ENCODE assay signal across 8 mouse cellular contexts in genomic region chr11:4946947-4947812, GRCm38 (mm10). TPM values are rescaled to one million over a fixed set of nuclear protein-coding genes. Genes with fewer than 3 reads are reported as not detected.
DNase-seq lines count a peak whose midpoint lies in the region; ATAC-seq and TF ChIP-seq lines count a peak whose summit lies in the region.

No protein-coding gene starts in this region.

- no peaks in the 10 kb centered on the region for H3K9me3 ChIP-seq in embryonic facial prominence, embryonic 12.5 days
- H3K9me3 ChIP-seq in liver, embryonic 15.5 days (replicated peaks): no peaks in the 10 kb centered on the region
- no peaks in the 10 kb centered on the region for H3K9me3 ChIP-seq in neural tube, embryonic 12.5 days

- H3K36me3 ChIP-seq in embryonic facial prominence, embryonic 12.5 days: no peaks in the 10 kb centered on the region
- H3K36me3 ChIP-seq in liver, embryonic 15.5 days (replicated peaks): no peaks in the 10 kb centered on the region
- H3K36me3 ChIP-seq in neural tube, embryonic 12.5 days: no peaks in the 10 kb centered on the region
- no peaks in the 10 kb centered on the region for H3K36me3 ChIP-seq in testis, adult 2 months (ENCODE audit: control insufficient read depth, insufficient read depth, low read length)

- peak; percentile 75 for ATAC-seq in embryonic facial prominence, embryonic 12.5 days (ENCODE audit: insufficient number of reproducible peaks, insufficient read depth, low FRiP score, low TSS enrichment)
- ATAC-seq in liver, embryonic 15.5 days (ENCODE audit: insufficient read depth): peak; percentile 18; the same call in 1 of the 2 replicates
- peak; percentile 84 for ATAC-seq in neural tube, embryonic 12.5 days (ENCODE audit: low FRiP score, low read depth)

- intact Hi-C loops in heart, postnatal 14 days (cut with DNase I): no loop called here

- H3K4me1 ChIP-seq in embryonic facial prominence, embryonic 12.5 days: peaks cover 17% of the 10 kb centered on the region
- H3K4me1 ChIP-seq in liver, embryonic 15.5 days (replicated peaks): peaks cover 19% of the 10 kb centered on the region
- H3K4me1 ChIP-seq in neural tube, embryonic 12.5 days: peaks cover 25% of the 10 kb centered on the region
- H3K4me1 ChIP-seq in testis, adult 2 months (ENCODE audit: control insufficient read depth, insufficient read depth, low read length): peaks cover 23% of the 10 kb centered on the region

- peak; percentile 35; the same call in 1 of the 2 replicates for TF ChIP-seq POLR2A in testis, adult 2 months (IDR thresholded peaks at IDR 0.05; ENCODE audit: control insufficient read depth, low read depth, low read length)

- under 1% methylated on average over 120 of the region's 120 CpGs for WGBS in embryonic facial prominence, embryonic 12.5 days
- WGBS in liver, embryonic 15.5 days (ENCODE audit: insufficient replicate concordance): under 1% methylated on average over 120 of the region's 120 CpGs
- WGBS in neural tube, embryonic 12.5 days: under 1% methylated on average over 119 of the region's 120 CpGs

- no peak overlapping the region for H3K27ac ChIP-seq in embryonic facial prominence, embryonic 12.5 days
- no peak overlapping the region for H3K27ac ChIP-seq in liver, embryonic 15.5 days (replicated peaks)
- H3K27ac ChIP-seq in neural tube, embryonic 12.5 days: peak overlapping the region; percentile 69
- no peak overlapping the region for H3K27ac ChIP-seq in testis, adult 2 months (ENCODE audit: control insufficient read depth, insufficient read depth, low read depth, low read length)

- TF ChIP-seq CTCF in testis, adult 2 months (IDR thresholded peaks at IDR 0.05; ENCODE audit: control insufficient read depth, insufficient read depth, insufficient replicate concordance, low read depth, low read length): no peak

- H3K4me3 ChIP-seq in embryonic facial prominence, embryonic 12.5 days: peak overlapping the region; percentile 47
- peak overlapping the region; percentile 49 for H3K4me3 ChIP-seq in liver, embryonic 15.5 days (replicated peaks)
- peak overlapping the region; percentile 57 for H3K4me3 ChIP-seq in neural tube, embryonic 12.5 days
- peak overlapping the region; percentile 56 for H3K4me3 ChIP-seq in testis, adult 2 months (ENCODE audit: control insufficient read depth, low read depth, low read length)

- DNase-seq in ovary, postnatal 36 days (ENCODE audit: low spot score): peak; percentile 44
- no peak for DNase-seq in ovary, postnatal 14 days (ENCODE audit: low spot score)
- peak; percentile 27 to 34 for DNase-seq in heart, postnatal 14 days
- DNase-seq in layer of hippocampus, adult 11-12 months (ENCODE audit: low spot score): peak; percentile 86

- peaks cover 74% of the 10 kb centered on the region for H3K27me3 ChIP-seq in embryonic facial prominence, embryonic 12.5 days
- H3K27me3 ChIP-seq in liver, embryonic 15.5 days: peaks cover 90% of the 10 kb centered on the region
- peaks cover 76% of the 10 kb centered on the region for H3K27me3 ChIP-seq in neural tube, embryonic 12.5 days (replicated peaks)
- H3K27me3 ChIP-seq in testis, adult 2 months (ENCODE audit: control insufficient read depth, insufficient read depth, low read length): no peaks in the 10 kb centered on the region

- H3K9ac ChIP-seq in embryonic facial prominence, embryonic 12.5 days: peak overlapping the region; percentile 37; the same call in 1 of the 2 replicates
- no peak overlapping the region for H3K9ac ChIP-seq in liver, embryonic 15.5 days
- peak overlapping the region; percentile 69 for H3K9ac ChIP-seq in neural tube, embryonic 12.5 days

- H3K4me2 ChIP-seq in embryonic facial prominence, embryonic 12.5 days (replicated peaks): peak overlapping the region; percentile 93
- H3K4me2 ChIP-seq in liver, embryonic 15.5 days: peak overlapping the region; percentile 70
- H3K4me2 ChIP-seq in neural tube, embryonic 12.5 days (replicated peaks): peak overlapping the region; percentile 85

RNA-seq across cellular contexts. Expression of gene Nefh, which starts 0.7 kb away (rescaled TPM):
- polyA plus RNA-seq in embryonic facial prominence, embryonic 12.5 days (2016; fragmentation: Nextera tagmentation; extraction: Ambion mirVana): 0.65 and 1.0 TPM in 2 replicates
- total RNA-seq in heart, postnatal 14 days (2021): under 1 TPM in 1 of 2 experiments, not detected in 1; 0.05 TPM
- polyA plus RNA-seq in liver, embryonic 15.5 days (2015; fragmentation: Nextera tagmentation; extraction: Ambion mirVana): 0.07 and 0.10 TPM in 2 replicates
- polyA plus RNA-seq in neural tube, embryonic 12.5 days (2016; fragmentation: Nextera tagmentation; extraction: Ambion mirVana): 3.4 and 5.4 TPM in 2 replicates
- 0.94 and 1.0 TPM in 2 replicates for polyA plus RNA-seq in testis, adult 2 months (2012; rRNA removed)

RNA-seq across cellular contexts. Expression of gene Ap1b1, which starts 39.4 kb away (rescaled TPM):
- 54.8 and 55.3 TPM in 2 replicates for polyA plus RNA-seq in embryonic facial prominence, embryonic 12.5 days (2016; fragmentation: Nextera tagmentation; extraction: Ambion mirVana)
- 10 to 100 TPM; 48.9 to 51.7 TPM for total RNA-seq in heart, postnatal 14 days (2021)
- 76.7 and 81.9 TPM in 2 replicates for polyA plus RNA-seq in liver, embryonic 15.5 days (2015; fragmentation: Nextera tagmentation; extraction: Ambion mirVana)
- polyA plus RNA-seq in neural tube, embryonic 12.5 days (2016; fragmentation: Nextera tagmentation; extraction: Ambion mirVana): 71.9 and 82.7 TPM in 2 replicates
- 27.7 and 33.3 TPM in 2 replicates for polyA plus RNA-seq in testis, adult 2 months (2012; rRNA removed)

RNA-seq across cellular contexts. Expression of gene Thoc5, which starts 52.1 kb away (rescaled TPM):
- polyA plus RNA-seq in embryonic facial prominence, embryonic 12.5 days (2016; fragmentation: Nextera tagmentation; extraction: Ambion mirVana): 42.3 and 44.1 TPM in 2 replicates
- 10 to 100 TPM; 16.7 to 17.3 TPM for total RNA-seq in heart, postnatal 14 days (2021)
- 13.1 and 14.0 TPM in 2 replicates for polyA plus RNA-seq in liver, embryonic 15.5 days (2015; fragmentation: Nextera tagmentation; extraction: Ambion mirVana)
- 51.1 and 53.6 TPM in 2 replicates for polyA plus RNA-seq in neural tube, embryonic 12.5 days (2016; fragmentation: Nextera tagmentation; extraction: Ambion mirVana)
- 69.3 and 75.4 TPM in 2 replicates for polyA plus RNA-seq in testis, adult 2 months (2012; rRNA removed)

Comparison
In these comparisons a context has a peak if more than half of its experiments do, and no peak if none do; other contexts are left out.
1. ATAC-seq: peak in every context shown above with its lines; median percentile 84 in neural tube, embryonic 12.5 days; 75 in embryonic facial prominence, embryonic 12.5 days; 18 in liver, embryonic 15.5 days.